Mouse (Mus musculus) cortical plate, adult 2 months (tissue): ENCODE measurements around the gene Ifih1. TPM values are rescaled to one million over a fixed set of nuclear protein-coding genes. Genes with fewer than 3 reads are reported as not detected.

Source experiments
- H3K27ac ChIP-seq: fragments of 200-500 bp; 2 replicates; pipeline ENCODE4 v1.5.1; 2012; ENCODE audit warnings: low read length, control low read depth, inconsistent platforms; ENCODE audit not compliant: insufficient read depth
- H3K4me1 ChIP-seq: fragments of 200-500 bp; 2 replicates; pipeline ENCODE4 v1.6.1; 2011; ENCODE audit warnings: low read length; ENCODE audit not compliant: control insufficient read depth, insufficient read depth
- H3K4me3 ChIP-seq: fragments of 200-500 bp; 2 replicates; pipeline ENCODE4 v1.5.1; 2011; ENCODE audit warnings: mild to moderate bottlenecking, low read length, control low read depth; ENCODE audit not compliant: insufficient read depth
- CTCF ChIP-seq: fragments of 200-500 bp; IDR thresholded peaks from 2 replicates; pipeline ENCODE4 v1.5.1; 2011; ENCODE audit warnings: mild to moderate bottlenecking, control low read depth, low read length; ENCODE audit not compliant: insufficient read depth; ENCODE audit errors: extremely low read depth
- POLR2A ChIP-seq: fragments of 200-500 bp; IDR thresholded peaks from 2 replicates; pipeline ENCODE4 v1.6.1; 2011; ENCODE audit warnings: mild to moderate bottlenecking, low read length, control low read depth; ENCODE audit not compliant: insufficient read depth; ENCODE audit errors: extremely low read depth
- polyA plus RNA-seq: library from polyadenylated mRNA; depleted of rRNA; stranded (reverse); fragments of >200 nt; gene quantifications from 2 replicates; pipeline ENCODE4 v1.2.3, GENCODE M21; 2012; rRNA removed

The Ifih1 gene
- polyA plus RNA-seq, 1 experiment = 2.4 TPM

- Histone ChIP-seq H3K4me3 (no peak overlapping the region), H3K4me1 (no peaks in the 10 kb centered on the region), H3K27ac (no peak overlapping the region)
- TF ChIP-seq POLR2A = no peak
- no peak for TF ChIP-seq CTCF
Measured at GRCm38 (mm10) chr2:62562661-62563485, 83.2 kb downstream of the Ifih1 start.

GRCm38 (mm10) chr2:62557417-62557816 is 88.6 kb downstream of the Ifih1 start:
- Histone ChIP-seq H3K4me3 (no peak overlapping the region), H3K27ac (no peak overlapping the region), H3K4me1 (no peaks in the 10 kb centered on the region)
- TF ChIP-seq CTCF (no peak), POLR2A (no peak)

DNA sequence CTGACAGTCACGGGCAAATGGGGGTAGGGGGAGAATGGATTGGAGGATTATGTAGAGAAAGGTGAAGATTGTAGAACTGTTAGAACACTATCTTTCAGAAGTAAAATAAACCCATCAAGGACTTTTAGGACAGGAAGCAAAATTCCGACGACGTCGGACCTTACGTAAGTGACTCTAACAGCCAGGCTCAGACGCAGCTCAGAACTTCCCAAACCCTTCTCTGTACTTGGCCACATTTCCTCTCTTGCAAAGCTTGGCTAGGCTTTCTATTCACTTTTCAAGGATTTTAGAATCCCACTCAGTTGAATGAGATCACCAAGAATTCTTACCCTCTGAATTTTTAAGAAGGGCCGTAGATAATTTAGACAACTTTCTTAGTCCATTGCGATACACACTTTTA is 89.7 kb downstream of the Ifih1 start:
- H3K4me3 ChIP-seq = no peak overlapping the region
- no peaks in the 10 kb centered on the region for H3K4me1 ChIP-seq
- H3K27ac ChIP-seq = no peak overlapping the region
- no peak for TF ChIP-seq CTCF
- no peak for TF ChIP-seq POLR2A

DNA sequence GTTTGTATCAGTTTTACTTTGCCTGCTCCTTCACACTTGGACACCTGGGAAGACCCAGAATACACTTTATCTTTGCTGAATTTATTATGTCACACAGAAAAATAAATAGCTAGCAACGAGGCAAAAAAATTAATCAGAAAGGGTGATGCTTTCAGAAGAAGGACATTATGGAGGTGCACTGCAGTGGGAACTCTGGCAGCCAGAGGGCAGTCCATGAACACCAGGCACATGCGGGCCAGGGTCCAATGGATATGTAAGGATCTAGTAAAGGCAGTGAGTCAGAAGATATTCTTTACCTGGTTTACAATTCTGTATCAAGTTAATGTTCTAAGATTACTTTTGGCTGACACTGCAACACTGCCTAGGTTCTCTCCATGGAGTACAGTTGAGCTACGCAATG is 96.4 kb downstream of the Ifih1 start:
- 0 out of 2 replicates have a peak, but pooled peaks have one; percentile 10 for TF ChIP-seq CTCF
- no peak for TF ChIP-seq POLR2A
- H3K27ac ChIP-seq = no peak overlapping the region
- no peak overlapping the region for H3K4me3 ChIP-seq
- H3K4me1 ChIP-seq = no peaks in the 10 kb centered on the region

- Histone ChIP-seq H3K4me3 (no peak overlapping the region), H3K4me1 (no peaks in the 10 kb centered on the region), H3K27ac (peak overlapping the region; percentile 56; the same call in 1 of the 2 replicates)
- TF ChIP-seq POLR2A (no peak), CTCF (no peak)
Measured at GRCm38 (mm10) chr2:62549131-62549530, 96.9 kb downstream of the Ifih1 start.

DNA sequence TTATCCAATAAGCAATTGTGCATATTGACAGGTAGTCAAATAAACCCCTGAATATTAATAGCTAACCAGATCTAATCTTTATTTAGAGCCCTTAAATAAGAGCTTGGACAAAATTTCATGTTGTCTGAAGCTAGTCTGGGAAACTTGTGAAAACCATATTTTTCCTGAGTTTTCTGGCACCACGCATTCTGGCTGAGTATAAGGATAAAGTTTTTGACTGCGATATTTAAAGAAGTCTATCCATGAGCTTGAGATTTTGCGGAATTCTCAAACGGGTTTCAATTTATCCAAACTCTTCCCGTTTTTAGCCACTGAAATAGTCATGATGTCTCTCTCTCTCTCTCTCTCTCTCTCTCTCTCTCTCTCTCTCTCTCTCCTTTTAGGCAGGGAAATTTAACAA is 98.0 kb downstream of the Ifih1 start:
- Histone ChIP-seq H3K4me1 (no peaks in the 10 kb centered on the region), H3K4me3 (no peak overlapping the region), H3K27ac (no peak overlapping the region)
- no peak for TF ChIP-seq POLR2A
- TF ChIP-seq CTCF = no peak

Other genes with a start within 250 kb of the Ifih1 start
- 2.9 and 3.5 TPM in 2 replicates for gene Dpp4, start 234.0 kb downstream of the Ifih1 start, polyA plus RNA-seq
- gene Gcg, start 162.6 kb downstream of the Ifih1 start, polyA plus RNA-seq = not detected in 2 replicates
- 3.8 and 3.9 TPM in 2 replicates for gene Fap, start 72.2 kb downstream of the Ifih1 start, polyA plus RNA-seq
- gene Gca, start 18.0 kb upstream of the Ifih1 start, polyA plus RNA-seq = 19.1 and 19.2 TPM in 2 replicates